Mouse (Mus musculus) layer of hippocampus, postnatal 10 days (tissue): Measurements from ENCODE around the gene Sh2d1b2. TPM values are rescaled to one million over a fixed set of nuclear protein-coding genes. Genes with fewer than 3 reads are reported as not detected.
"Not testable (repeated sequence)": the region's sequence is repeated elsewhere in the genome, so short reads cannot be mapped to it uniquely, and the experiment has no call there.

Experiments
- DNase-seq, 2 experiments: peaks; one replicate each; pipeline ENCODE4 v3.0.0; 2021; ENCODE audit warnings: low spot score in 2 of 2
- long read RNA-seq: library from polyadenylated mRNA; stranded (forward); transcript quantifications from one replicate; pipeline ENCODE4 v2.0.0, GENCODE M21; 2023
- total RNA-seq, 2 experiments: library from RNA; stranded (reverse); gene quantifications; 2 replicates each; pipeline ENCODE4 v1.2.3; 2021

The Sh2d1b2 gene
- not detected for total RNA-seq
- long read RNA-seq: 0 reads

DNA sequence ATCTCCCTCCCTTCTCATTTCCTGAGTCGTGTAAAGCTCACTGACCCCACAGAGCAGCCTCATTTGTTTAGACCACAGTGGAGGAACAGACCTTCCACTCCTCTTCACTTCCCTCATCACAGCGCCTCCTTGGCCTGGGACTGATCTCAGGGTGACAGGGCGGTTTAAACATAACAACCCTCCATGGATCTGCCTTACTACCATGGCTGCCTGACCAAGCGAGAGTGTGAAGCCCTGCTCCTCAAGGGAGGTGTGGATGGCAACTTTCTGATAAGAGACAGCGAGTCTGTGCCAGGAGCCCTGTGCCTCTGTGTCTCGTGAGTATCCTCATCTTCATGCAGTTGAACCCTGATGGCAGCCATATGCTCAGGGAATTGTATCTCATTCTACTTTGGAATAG lies at the start of gene Sh2d1b2:
Gene Sh2d1b2 (plus strand): TSS at position 62 of the 400 bp plus-strand sequence.
- not testable (repeated sequence) for DNase-seq

- no peak for DNase-seq
Observed at GRCm38 (mm10) chr1:170185137-170185536, 47.4 kb upstream of the Sh2d1b2 start.

GRCm38 (mm10) chr1:170186531-170186930 lies 46.0 kb upstream of the Sh2d1b2 start:
- no peak for DNase-seq

DNA sequence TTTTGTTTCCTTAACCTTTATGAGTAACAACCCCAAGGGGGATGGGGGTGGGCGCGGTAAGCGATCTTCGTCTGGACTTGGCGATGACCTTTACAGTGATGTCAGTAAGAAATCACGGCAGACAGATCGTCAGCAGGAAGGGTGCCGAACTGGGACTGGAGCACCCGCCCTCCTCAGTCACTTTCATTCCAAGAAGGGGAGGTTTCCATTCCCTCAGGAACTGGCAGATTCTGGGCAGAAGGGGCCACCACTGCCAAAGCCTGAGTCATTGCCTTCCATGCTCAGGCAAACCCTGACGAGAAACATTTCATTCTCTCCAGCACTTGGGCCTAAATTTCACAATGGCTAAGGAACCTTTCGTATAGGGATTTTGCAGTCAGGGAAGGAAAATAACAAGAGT lies 43.9 kb upstream of the Sh2d1b2 start:
- DNase-seq: peak in 1 of 2 experiments; percentile 9

DNA sequence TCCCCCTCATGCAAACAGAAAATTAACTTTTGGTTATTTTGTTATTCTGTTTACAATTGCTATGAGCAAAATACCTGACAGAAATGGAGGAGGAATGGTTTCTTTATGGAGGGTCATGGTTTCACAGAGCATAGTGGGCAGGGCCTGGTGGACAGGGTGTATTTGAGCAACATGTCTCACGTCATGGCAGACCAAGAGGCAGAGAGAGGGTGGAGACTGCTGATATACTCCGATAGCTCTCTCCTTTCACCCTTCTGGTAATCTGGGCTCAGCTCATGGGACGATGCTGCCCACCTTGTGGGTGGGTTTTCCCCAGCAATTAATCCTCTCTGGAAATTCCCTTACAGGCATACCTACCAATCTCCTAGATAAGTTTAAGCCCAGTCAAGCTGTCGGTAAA lies 42.3 kb upstream of the Sh2d1b2 start:
- no peak for DNase-seq

GRCm38 (mm10) chr1:170191925-170192324 lies 40.6 kb upstream of the Sh2d1b2 start:
- DNase-seq: no peak

- DNase-seq: no peak
Observed at GRCm38 (mm10) chr1:170196211-170196610, 36.3 kb upstream of the Sh2d1b2 start.

DNA sequence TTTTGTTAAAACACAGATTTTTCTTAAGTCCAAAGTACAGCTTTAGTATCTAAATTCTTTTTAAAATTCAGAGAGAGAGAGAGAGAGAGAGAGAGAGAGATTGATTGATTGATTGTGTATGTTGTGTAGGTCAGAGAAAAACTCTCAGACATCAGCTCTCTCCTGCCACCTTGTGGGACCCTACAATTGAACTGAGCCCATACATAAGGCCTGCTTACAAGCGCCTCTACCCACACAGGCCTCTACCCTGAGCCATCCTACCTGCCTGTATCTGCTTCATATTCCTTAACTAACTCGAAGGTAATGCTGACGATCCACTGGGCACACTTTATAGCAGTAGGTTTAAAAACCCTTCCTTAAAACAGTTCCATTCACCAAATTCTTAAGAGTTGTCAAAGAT lies 32.2 kb upstream of the Sh2d1b2 start:
- DNase-seq: peak; percentile 28 to 39

DNA sequence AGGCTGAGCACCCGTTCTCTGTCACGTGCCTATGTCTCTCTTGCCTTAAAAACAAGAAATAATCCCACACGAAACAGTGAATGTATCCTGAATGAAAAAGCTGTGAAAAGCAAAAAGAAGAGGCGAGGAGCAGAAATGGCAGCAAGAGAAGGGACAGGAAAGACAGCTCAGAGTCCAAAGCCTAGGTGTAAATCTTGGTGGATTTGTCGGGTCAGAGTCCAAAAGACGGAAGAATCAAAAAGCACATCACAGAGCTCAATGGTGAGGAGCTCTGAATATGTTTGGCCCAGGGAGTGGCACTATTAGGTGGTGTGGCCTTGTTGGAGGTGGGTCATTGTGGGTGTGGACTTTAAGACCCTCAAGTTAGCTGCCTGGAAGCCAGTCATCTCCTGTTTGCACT lies 26.2 kb upstream of the Sh2d1b2 start:
- no peak for DNase-seq

- no peak for DNase-seq
Observed at GRCm38 (mm10) chr1:170213181-170213879, 19.2 kb upstream of the Sh2d1b2 start.

DNA sequence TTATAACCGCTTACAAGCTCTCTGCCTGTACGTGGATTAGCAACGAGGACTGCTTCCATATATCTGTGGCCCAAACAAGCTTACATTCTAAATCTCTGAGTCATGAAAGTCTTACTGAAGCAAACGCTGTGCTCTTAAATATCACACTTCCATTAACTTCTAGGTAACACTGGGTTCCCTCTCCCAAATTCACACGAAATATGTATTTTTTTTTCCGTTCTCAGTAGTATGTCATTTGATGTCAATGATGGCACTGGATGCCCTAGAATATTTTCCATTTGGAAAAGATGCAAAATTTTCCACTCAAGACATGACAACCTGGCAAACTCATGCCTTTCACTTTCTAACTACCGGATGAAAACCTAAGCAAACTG lies 18.2 kb upstream of the Sh2d1b2 start:
- DNase-seq: no peak

DNA sequence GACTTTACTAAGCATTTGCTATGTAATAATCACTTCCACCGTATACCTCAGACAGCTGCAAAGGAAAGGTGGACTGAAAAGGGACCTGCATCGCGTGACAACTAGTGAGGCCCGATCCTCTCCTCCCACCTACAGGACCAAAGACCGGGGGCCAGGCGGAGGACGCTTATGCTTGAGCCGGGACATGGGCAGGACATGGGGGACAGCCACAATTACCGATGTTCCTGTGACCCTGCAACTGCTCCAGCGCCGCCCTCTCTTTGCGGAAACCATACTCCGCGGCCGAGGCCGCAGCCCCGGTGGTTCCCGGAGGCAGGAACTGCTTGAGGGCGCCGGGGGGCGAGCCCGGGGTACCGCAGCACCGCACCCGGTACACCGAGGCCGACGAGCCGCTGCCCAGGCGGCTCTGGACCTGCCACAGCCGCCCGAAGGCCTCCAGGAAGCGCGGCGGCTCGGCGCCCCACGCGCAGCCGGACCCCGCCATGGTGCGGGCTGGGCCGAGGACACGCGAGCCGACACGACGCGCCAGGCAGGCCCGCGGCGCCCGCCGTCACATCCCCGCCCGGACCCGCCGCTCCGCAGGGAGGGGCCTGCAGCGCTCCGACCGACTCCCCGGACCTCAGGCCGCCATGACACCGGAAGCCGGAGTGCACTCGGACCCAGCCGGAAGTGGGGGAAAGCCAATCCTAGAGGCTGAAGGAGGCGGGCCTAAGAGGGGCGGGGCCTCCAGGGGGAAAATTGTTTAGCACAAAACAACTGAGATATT lies 17.6 kb upstream of the Sh2d1b2 start, which contains the start of gene Uhmk1:
Gene Uhmk1 (minus strand): TSS at position 641 of the 766 bp plus-strand sequence.
- peak; percentile 85 to 90 for DNase-seq

DNA sequence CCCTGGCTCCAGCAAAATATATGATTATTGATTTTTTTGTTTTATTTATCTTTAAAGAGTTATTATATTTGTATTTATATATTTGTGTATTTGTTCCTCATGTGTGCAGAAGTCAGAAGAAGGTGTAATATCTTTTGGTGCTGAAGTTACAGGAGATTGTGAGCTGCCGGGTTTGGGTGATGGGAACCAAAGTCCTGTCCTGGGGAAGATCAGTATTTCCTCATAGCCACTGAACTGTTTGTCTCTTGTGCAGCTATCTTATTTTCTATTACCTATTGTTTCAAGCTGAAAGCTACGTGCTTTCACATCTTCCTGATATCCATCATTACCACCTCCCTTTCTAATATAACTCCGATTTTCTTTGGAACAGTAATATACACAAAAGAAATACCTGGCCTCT lies 17.0 kb upstream of the Sh2d1b2 start:
- DNase-seq: no peak

DNA sequence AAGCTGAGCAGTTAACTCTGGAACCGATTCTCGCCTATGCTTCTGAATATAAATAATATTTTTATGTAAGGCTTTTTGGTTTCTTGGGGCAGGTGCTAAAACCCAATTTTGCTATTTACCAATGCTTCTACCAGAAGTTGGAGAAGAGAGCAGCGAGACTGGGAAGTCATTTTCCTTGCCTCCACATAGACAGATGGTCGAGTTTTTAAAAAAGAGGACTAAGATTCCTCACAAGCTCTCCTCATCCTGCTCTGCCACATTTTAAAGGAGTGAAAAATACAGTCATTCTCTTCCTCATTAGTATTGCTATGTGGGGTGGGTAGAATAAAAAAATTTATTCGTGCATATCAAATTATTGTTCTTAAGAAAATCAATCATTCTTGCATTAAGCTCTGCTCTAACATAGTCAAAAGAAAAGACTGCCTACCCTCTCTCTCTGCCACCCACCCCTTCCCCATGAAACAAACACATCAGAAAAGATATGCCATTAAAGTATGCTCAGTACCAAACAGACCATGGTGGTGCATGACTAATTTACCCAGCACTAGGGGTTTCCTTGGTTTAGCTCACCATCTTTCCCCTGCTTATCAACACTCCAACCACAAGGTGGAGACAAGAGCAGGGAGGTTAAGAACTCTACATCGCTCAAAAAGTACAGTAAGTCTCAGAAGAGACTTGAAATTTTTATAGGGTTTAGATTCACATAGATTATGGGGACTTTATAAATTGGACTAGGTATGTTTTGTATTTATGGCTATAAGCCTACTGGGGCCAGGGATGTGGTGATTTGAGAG lies 14.3 kb upstream of the Sh2d1b2 start:
- no peak for DNase-seq

- no peak for DNase-seq
Observed at GRCm38 (mm10) chr1:170220351-170220750, 12.2 kb upstream of the Sh2d1b2 start.

DNA sequence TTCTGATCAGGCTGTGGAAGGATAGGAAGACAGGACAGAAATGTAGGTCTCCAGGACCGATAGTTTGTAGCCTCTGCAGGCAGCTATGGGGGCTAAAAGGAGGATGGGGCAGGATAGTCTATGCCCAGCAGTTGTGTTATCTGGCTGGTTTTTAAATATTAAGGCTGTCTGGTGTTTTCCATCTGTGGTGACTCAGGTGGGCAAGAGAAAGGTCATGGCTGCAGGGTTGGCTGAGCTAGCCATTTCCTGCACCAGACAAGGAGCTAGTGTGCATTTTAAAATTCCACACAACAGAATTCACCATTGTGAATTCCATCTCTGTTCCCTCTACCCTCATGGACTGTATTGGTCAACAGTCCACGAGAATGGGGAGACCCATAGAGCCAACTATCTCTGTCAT lies 9.3 kb upstream of the Sh2d1b2 start:
- no peak for DNase-seq

- DNase-seq: no peak
Observed at GRCm38 (mm10) chr1:170245016-170245415, 12.5 kb downstream of the Sh2d1b2 start.

GRCm38 (mm10) chr1:170254893-170255559 lies 22.5 kb downstream of the Sh2d1b2 start:
- DNase-seq: no peak

GRCm38 (mm10) chr1:170255560-170255910 lies 23.0 kb downstream of the Sh2d1b2 start:
- DNase-seq: peak; percentile 84

DNA sequence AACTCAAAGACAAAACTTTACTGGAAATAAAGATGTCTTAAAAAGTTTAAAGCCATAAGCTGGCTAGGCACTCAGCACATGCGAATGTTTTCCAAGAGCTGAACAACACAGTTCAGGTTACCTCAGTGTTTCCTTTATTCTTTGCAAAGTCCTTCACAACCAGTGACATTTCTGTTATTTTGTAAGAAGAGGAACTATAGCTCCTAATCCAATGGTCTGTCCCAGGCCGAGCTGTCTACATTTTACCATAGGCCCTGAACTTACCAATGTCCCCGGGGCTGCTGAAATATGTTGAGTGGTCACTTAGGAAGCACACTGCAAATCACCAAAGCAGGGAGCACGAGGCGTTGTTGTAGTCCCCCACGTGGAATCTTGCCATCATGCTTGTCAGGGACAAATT lies 37.7 kb downstream of the Sh2d1b2 start:
- DNase-seq: no peak

- no peak for DNase-seq
Observed at GRCm38 (mm10) chr1:170270696-170271095, 38.1 kb downstream of the Sh2d1b2 start.
